Mouse (Mus musculus) cerebellum, adult 2 months (tissue): ENCODE data around the gene Eya4.

Experiments used
- CTCF ChIP-seq: fragments of 200-500 bp; IDR thresholded peaks from 2 replicates; pipeline ENCODE4 v1.5.1; 2011; ENCODE audit warnings: low read depth, mild to moderate bottlenecking, control low read depth, low read length, moderate library complexity, borderline replicate concordance; ENCODE audit not compliant: insufficient read depth
- POLR2A ChIP-seq: fragments of 200-500 bp; IDR thresholded peaks from 2 replicates; pipeline ENCODE4 v1.6.1; 2011; ENCODE audit warnings: low read length, control low read depth, borderline replicate concordance; ENCODE audit not compliant: insufficient read depth

- TF ChIP-seq CTCF (no peak), POLR2A (no peak)
Measured at GRCm38 (mm10) chr10:23063637-23064036, 286.9 kb downstream of the Eya4 start.
